Mouse (Mus musculus): ENCODE measurements around the gene Ifrd1. TPM values are rescaled to one million over a fixed set of nuclear protein-coding genes. Genes with fewer than 3 reads are reported as not detected.

Gene Ifrd1
- total and polyA plus RNA-seq, 2 experiments from 2014 or later: 47.0 to 117 TPM

DNA sequence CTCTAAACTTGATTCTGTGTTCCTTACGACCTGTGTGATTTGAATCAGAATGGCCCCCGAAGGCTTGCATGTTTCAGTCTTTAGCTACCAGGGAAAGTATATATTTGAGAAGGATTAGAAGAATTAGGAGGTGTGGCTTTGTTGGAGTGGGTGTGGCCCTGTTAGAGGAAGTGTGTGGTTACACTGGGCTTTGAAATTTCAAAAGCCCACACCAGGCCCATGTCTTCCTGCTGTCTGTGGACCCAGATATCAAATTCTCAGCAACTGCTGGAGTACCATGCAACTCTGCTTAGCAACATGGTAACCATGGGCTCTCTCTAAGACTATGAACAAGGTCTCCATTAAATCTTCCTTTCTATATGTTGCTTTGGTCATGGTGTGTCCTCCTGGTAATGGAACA lies 76.7 kb downstream of the Ifrd1 start:
- no peaks in the 10 kb centered on the region for H3K4me1 ChIP-seq (ENCODE audit: control insufficient read depth, insufficient read depth)
- no peak overlapping the region for H3K9ac ChIP-seq (replicated peaks; ENCODE audit: low read depth, low read length)
- 91% methylated on average over 2 of the region's 2 CpGs for WGBS
- no peaks in the 10 kb centered on the region for H3K27me3 ChIP-seq (ENCODE audit: control insufficient read depth, insufficient read depth, low read length)
- no peak overlapping the region for H3K4me3 ChIP-seq (ENCODE audit: low read depth, low read length)
- ATAC-seq (ENCODE audit: insufficient read depth, low read depth) (no peak), DNase-seq (ENCODE audit: low spot score) (no peak)
- no peak for TF ChIP-seq CTCF (IDR thresholded peaks at IDR 0.05; ENCODE audit: low read depth)
- no peak for TF ChIP-seq EP300 (IDR thresholded peaks at IDR 0.05; ENCODE audit: low read depth)
- H3K27ac ChIP-seq (ENCODE audit: low read depth): no peak overlapping the region
- no peak overlapping the region for H3K4me2 ChIP-seq (ENCODE audit: low read depth, low read length)
- H3K9me3 ChIP-seq (replicated peaks; ENCODE audit: control insufficient read depth, low read length): no peaks in the 10 kb centered on the region
- H3K36me3 ChIP-seq (replicated peaks; ENCODE audit: control insufficient read depth, insufficient read depth, low read length): no peaks in the 10 kb centered on the region

DNA sequence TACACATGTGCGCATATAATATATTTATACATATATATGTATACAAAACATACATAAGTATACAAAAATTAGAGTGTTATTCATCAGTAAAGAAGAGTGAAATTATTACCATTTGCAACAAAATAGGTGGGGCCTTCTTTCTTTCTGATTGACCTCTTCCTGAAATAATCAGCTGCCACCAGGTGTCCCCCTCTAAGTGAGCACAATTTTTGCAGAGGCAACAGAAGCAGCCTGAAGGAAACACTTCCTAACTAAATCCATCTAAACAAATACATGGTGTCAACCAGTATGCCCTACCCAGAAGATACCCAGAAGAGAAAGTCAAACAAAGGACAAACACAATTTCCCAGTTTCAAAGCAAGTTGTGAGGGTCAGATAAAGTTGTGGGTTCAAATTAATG lies 78.6 kb downstream of the Ifrd1 start:
- H3K36me3 ChIP-seq (replicated peaks; ENCODE audit: control insufficient read depth, insufficient read depth, low read length): no peaks in the 10 kb centered on the region
- no peaks in the 10 kb centered on the region for H3K9me3 ChIP-seq (replicated peaks; ENCODE audit: control insufficient read depth, low read length)
- 0 out of 2 replicates have a peak, but pooled peaks have one; percentile 9 for TF ChIP-seq CTCF (IDR thresholded peaks at IDR 0.05; ENCODE audit: low read depth)
- no peak for TF ChIP-seq EP300 (IDR thresholded peaks at IDR 0.05; ENCODE audit: low read depth)
- H3K4me2 ChIP-seq (ENCODE audit: low read depth, low read length): no peak overlapping the region
- ATAC-seq (ENCODE audit: insufficient read depth, low read depth) (no peak), DNase-seq (ENCODE audit: low spot score) (no peak)
- 92% methylated on average over 1 of the region's 1 CpGs for WGBS
- no peaks in the 10 kb centered on the region for H3K27me3 ChIP-seq (ENCODE audit: control insufficient read depth, insufficient read depth, low read length)
- no peak overlapping the region for H3K4me3 ChIP-seq (ENCODE audit: low read depth, low read length)
- no peaks in the 10 kb centered on the region for H3K4me1 ChIP-seq (ENCODE audit: control insufficient read depth, insufficient read depth)
- H3K9ac ChIP-seq (replicated peaks; ENCODE audit: low read depth, low read length): no peak overlapping the region
- H3K27ac ChIP-seq (ENCODE audit: low read depth): no peak overlapping the region

DNA sequence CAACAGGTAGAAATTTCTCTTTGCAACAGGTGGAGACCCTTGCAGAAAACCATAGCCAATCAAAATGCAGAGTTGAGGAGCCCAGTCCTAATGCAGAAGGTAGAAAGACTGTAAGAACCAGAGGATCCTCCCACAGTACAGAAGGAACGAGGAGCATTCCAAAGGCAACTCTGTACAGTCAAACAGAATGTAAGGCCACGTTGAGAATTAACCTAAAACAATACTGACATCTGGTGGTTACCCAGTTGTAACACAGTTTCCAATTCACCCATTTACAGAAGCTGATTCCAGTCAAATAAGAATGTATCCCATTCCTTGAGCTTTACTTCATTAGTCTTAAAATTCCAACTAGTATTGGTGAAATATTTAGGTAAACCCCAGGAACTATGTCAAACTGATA lies 83.7 kb downstream of the Ifrd1 start:
- Histone ChIP-seq H3K4me2 (ENCODE audit: low read depth, low read length) (no peak overlapping the region), H3K27ac (ENCODE audit: low read depth) (no peak overlapping the region), H3K4me3 (ENCODE audit: low read depth, low read length) (no peak overlapping the region), H3K36me3 (replicated peaks; ENCODE audit: control insufficient read depth, insufficient read depth, low read length) (no peaks in the 10 kb centered on the region), H3K9me3 (replicated peaks; ENCODE audit: control insufficient read depth, low read length) (no peaks in the 10 kb centered on the region), H3K27me3 (ENCODE audit: control insufficient read depth, insufficient read depth, low read length) (no peaks in the 10 kb centered on the region), H3K9ac (replicated peaks; ENCODE audit: low read depth, low read length) (no peak overlapping the region), H3K4me1 (ENCODE audit: control insufficient read depth, insufficient read depth) (no peaks in the 10 kb centered on the region)
- WGBS: 2% methylated on average over 2 of the region's 2 CpGs
- peak; percentile 74 for DNase-seq (ENCODE audit: low spot score)
- TF ChIP-seq CTCF (IDR thresholded peaks at IDR 0.05; ENCODE audit: low read depth) (peak; percentile 82), EP300 (IDR thresholded peaks at IDR 0.05; ENCODE audit: low read depth) (no peak)
- peak; percentile 53 for ATAC-seq (ENCODE audit: insufficient read depth, low read depth)

DNA sequence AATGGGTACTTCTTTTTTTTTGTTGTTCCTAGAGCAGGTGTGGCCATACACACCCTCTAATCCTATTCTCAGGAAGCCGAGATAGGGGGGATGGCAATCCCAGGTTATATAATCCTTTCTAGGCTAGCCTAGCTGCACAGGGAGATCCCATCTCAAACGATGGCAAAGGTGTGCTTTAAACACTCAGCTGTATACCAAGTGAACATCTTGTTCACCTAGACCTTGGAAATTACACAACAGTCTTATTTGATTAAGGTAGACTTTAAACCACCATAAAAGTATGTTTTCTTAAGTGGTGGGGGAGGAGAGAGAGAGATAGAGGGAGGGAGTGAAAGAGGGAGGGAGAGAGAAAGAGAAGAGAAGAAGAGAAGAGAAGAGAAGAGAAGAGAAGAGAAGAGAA lies 87.5 kb downstream of the Ifrd1 start:
- no peak overlapping the region for H3K9ac ChIP-seq (replicated peaks; ENCODE audit: low read depth, low read length)
- H3K4me1 ChIP-seq (ENCODE audit: control insufficient read depth, insufficient read depth): no peaks in the 10 kb centered on the region
- no peaks in the 10 kb centered on the region for H3K27me3 ChIP-seq (ENCODE audit: control insufficient read depth, insufficient read depth, low read length)
- no peaks in the 10 kb centered on the region for H3K36me3 ChIP-seq (replicated peaks; ENCODE audit: control insufficient read depth, insufficient read depth, low read length)
- no peak overlapping the region for H3K4me2 ChIP-seq (ENCODE audit: low read depth, low read length)
- ATAC-seq (ENCODE audit: insufficient read depth, low read depth) (no peak), DNase-seq (ENCODE audit: low spot score) (no peak)
- H3K9me3 ChIP-seq (replicated peaks; ENCODE audit: control insufficient read depth, low read length): no peaks in the 10 kb centered on the region
- TF ChIP-seq CTCF (IDR thresholded peaks at IDR 0.05; ENCODE audit: low read depth): no peak
- TF ChIP-seq EP300 (IDR thresholded peaks at IDR 0.05; ENCODE audit: low read depth): no peak
- no peak overlapping the region for H3K27ac ChIP-seq (ENCODE audit: low read depth)
- 67% methylated on average over 2 of the region's 2 CpGs for WGBS
- no peak overlapping the region for H3K4me3 ChIP-seq (ENCODE audit: low read depth, low read length)

DNA sequence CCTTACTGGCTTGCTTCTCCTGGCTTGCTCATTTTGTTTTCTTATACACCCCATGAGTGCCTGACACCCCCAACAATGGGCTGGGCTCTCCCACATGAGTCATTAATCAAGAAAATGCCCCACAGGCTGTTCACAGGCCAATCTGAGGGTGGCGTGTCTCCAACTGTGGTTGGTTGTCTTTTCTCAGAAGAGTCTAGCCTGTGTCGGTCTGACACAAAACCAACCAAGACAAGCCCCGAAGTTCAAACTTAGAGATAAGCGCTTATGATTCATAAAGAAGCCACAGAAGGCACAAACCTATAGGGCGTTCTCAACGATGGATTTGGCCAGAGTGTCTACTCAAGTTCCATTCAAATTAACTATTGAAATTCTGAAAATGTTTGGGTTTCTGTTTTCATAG lies 94.1 kb downstream of the Ifrd1 start:
- ATAC-seq (ENCODE audit: insufficient read depth, low read depth) (no peak), DNase-seq (ENCODE audit: low spot score) (no peak)
- H3K4me2 ChIP-seq (ENCODE audit: low read depth, low read length): no peak overlapping the region
- no peaks in the 10 kb centered on the region for H3K27me3 ChIP-seq (ENCODE audit: control insufficient read depth, insufficient read depth, low read length)
- TF ChIP-seq EP300 (IDR thresholded peaks at IDR 0.05; ENCODE audit: low read depth) (no peak), CTCF (IDR thresholded peaks at IDR 0.05; ENCODE audit: low read depth) (no peak)
- no peak overlapping the region for H3K27ac ChIP-seq (ENCODE audit: low read depth)
- no peak overlapping the region for H3K4me3 ChIP-seq (ENCODE audit: low read depth, low read length)
- no peaks in the 10 kb centered on the region for H3K36me3 ChIP-seq (replicated peaks; ENCODE audit: control insufficient read depth, insufficient read depth, low read length)
- H3K9me3 ChIP-seq (replicated peaks; ENCODE audit: control insufficient read depth, low read length): no peaks in the 10 kb centered on the region
- no peak overlapping the region for H3K9ac ChIP-seq (replicated peaks; ENCODE audit: low read depth, low read length)
- 85% methylated on average over 6 of the region's 6 CpGs for WGBS
- H3K4me1 ChIP-seq (ENCODE audit: control insufficient read depth, insufficient read depth): no peaks in the 10 kb centered on the region

DNA sequence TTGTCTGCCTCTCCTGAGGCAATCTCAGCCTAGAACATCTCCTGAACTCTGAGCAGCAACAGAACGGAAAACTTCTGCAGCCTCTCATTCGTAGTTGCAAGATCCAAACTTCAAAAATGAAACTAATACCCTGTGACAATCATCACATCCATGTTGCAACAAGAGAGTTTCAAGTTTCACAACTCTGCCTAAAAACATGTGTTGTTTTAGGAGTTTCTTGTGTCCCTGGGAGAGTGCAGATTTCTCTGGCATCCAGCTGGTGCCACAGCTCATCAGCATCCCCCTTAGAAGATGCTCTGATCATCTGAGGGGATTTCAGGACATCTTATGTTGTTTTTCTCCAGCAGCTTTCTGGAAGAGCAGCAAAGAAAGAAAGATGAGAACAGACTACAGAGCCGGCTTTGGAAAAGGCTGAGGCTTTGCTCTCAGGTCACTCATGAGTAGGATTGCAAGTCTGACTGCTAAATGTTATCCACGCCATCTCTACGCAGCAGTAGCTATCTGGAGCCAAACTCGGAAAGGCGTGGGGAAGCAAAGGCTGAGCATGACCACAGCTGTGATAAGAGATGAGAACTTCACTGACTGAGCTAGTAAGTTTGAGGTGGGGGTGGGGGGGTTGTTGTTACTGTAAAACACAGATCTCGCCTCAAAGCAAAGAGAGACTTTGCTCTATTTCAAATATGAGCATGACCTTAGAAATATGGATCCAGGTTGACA lies 95.8 kb downstream of the Ifrd1 start:
- no peak for DNase-seq (ENCODE audit: low spot score)
- Histone ChIP-seq H3K4me1 (ENCODE audit: control insufficient read depth, insufficient read depth) (no peaks in the 10 kb centered on the region), H3K36me3 (replicated peaks; ENCODE audit: control insufficient read depth, insufficient read depth, low read length) (no peaks in the 10 kb centered on the region), H3K27me3 (ENCODE audit: control insufficient read depth, insufficient read depth, low read length) (no peaks in the 10 kb centered on the region), H3K9ac (replicated peaks; ENCODE audit: low read depth, low read length) (no peak overlapping the region), H3K4me3 (ENCODE audit: low read depth, low read length) (no peak overlapping the region), H3K9me3 (replicated peaks; ENCODE audit: control insufficient read depth, low read length) (no peaks in the 10 kb centered on the region), H3K4me2 (ENCODE audit: low read depth, low read length) (no peak overlapping the region), H3K27ac (ENCODE audit: low read depth) (no peak overlapping the region)
- WGBS: 53% methylated on average over 8 of the region's 8 CpGs
- no peak for ATAC-seq (ENCODE audit: insufficient read depth, low read depth)
- TF ChIP-seq EP300 (IDR thresholded peaks at IDR 0.05; ENCODE audit: low read depth): no peak
- no peak for TF ChIP-seq CTCF (IDR thresholded peaks at IDR 0.05; ENCODE audit: low read depth)

MicroRNA genes within 50 kb of the gene (microRNA counts, 519-probe panel; counts per million panel counts)
- microRNA mmu-miR-1938: not detected

Small RNAs within 50 kb of the gene (microRNA-seq; reads per million reads assigned to microRNA genes)
- gene Mir1938: 0.54 reads per million

Other genes starting within 250 kb of the Ifrd1 start
- 5.9 and 15.8 TPM in 2 replicates for gene Arl4a, start 210.5 kb downstream of the Ifrd1 start, total RNA-seq (2014; rRNA removed; ENCODE audit: low replicate concordance)
- gene Arl4a, start 210.5 kb downstream of the Ifrd1 start, polyA plus RNA-seq (2015; fragmentation: Nextera tagmentation; extraction: Ambion mirVana): 33.7 and 35.9 TPM in 2 replicates
- gene Scin, start 114.3 kb downstream of the Ifrd1 start, total RNA-seq (2014; rRNA removed; ENCODE audit: low replicate concordance): 2.5 and 2.7 TPM in 2 replicates
- 2.7 and 2.8 TPM in 2 replicates for gene Scin, start 114.3 kb downstream of the Ifrd1 start, polyA plus RNA-seq (2015; fragmentation: Nextera tagmentation; extraction: Ambion mirVana)
- 5.1 and 9.2 TPM in 2 replicates for gene Lsmem1, start 49.0 kb downstream of the Ifrd1 start, total RNA-seq (2014; rRNA removed; ENCODE audit: low replicate concordance)
- 24.3 and 37.5 TPM in 2 replicates for gene Lsmem1, start 49.0 kb downstream of the Ifrd1 start, polyA plus RNA-seq (2015; fragmentation: Nextera tagmentation; extraction: Ambion mirVana)
- 17.9 and 23.4 TPM in 2 replicates for gene Zfp277, start 197.4 kb upstream of the Ifrd1 start, total RNA-seq (2014; rRNA removed; ENCODE audit: low replicate concordance)
- 22.5 and 24.9 TPM in 2 replicates for gene Zfp277, start 197.4 kb upstream of the Ifrd1 start, polyA plus RNA-seq (2015; fragmentation: Nextera tagmentation; extraction: Ambion mirVana)
- gene Dock4, start 197.4 kb upstream of the Ifrd1 start, total RNA-seq (2014; rRNA removed; ENCODE audit: low replicate concordance): 6.1 and 9.2 TPM in 2 replicates
- 4.2 and 4.4 TPM in 2 replicates for gene Dock4, start 197.4 kb upstream of the Ifrd1 start, polyA plus RNA-seq (2015; fragmentation: Nextera tagmentation; extraction: Ambion mirVana)